Mouse (Mus musculus): Measurements from ENCODE around the gene Zer1. TPM values are rescaled to one million over a fixed set of nuclear protein-coding genes. Genes with fewer than 3 reads are reported as not detected.
A peak's percentile ranks its signal among the peaks of the same experiment; 100 is the strongest.
"Not testable (repeated sequence)": the region's sequence is repeated elsewhere in the genome, so short reads cannot be mapped to it uniquely, and the experiment has no call there.

Zer1 gene
- total RNA-seq, 4 experiments from 2014 or later = 141 to 144 (median 142) TPM

DNA sequence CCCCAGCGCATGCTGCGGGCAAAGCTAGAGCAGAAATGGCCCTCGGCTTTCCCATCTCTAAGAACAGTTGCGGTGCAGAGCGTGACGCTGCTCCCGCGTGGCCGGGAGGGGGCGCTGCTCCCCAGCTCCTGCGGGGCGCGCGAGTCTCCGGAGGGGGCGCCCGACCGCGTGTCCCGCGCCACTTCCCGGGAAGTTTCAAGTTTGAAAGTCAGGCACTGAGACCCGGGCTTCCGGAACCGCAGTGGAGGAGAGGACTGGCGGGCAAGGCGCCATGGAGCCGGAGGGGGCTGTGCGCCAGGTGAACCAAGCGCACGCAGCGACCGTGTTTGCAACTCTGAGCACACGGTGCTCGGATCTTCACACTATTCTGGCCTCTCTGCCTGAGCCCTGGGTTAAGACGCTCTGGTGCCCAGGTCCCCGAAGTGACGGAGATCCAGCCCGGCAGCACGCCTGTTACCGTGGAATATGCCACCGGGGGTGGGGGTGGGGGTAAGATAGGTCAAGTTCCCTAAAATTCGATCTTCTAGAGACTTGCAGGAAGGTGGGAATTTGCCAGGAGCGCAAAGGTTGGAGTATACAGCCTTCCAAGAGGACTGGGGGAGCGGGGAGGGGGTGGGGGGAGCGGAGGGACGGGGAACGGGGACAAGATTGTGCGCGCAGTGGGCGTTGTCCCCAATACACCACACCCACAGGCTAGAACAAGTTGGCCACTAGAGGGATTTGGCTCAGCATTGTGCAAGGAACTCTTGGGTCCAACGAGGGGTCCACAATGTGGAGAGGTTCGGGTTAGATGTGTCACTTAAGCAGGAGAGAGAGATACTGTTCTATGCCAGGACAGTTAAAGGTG lies 46.7 kb downstream of the Zer1 start, which contains the start of gene Pkn3:
Gene Pkn3 (plus strand): TSS at position 183 of the 847 bp plus-strand sequence.
- peak in 1 of 2 experiments; percentile 68 for DNase-seq (ENCODE audit: low spot score in 2 of 2)

GRCm38 (mm10) chr2:30076959-30077358 lies 47.4 kb downstream of the Zer1 start:
- DNase-seq (ENCODE audit: low spot score in 2 of 2) = no peak

DNA sequence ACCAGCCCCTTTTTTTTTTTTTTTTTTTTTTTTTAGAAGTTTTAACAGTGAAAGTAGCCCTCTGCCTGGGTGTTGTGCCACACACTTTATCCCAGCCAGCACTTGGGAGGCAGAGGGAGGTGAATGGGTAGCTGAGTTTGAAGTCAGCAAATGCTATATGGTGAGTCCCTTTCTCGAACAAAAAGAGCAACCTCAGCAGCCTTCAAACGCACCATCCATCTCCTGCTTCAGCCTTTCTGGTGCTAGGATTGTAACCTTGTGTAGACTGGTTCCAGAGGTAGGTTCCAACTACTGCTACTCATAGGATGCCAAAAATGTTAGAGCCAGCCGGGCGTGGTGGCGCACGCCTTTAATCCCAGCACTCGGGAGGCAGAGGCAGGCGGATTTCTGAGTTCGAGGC lies 47.9 kb downstream of the Zer1 start:
- DNase-seq (ENCODE audit: low spot score in 2 of 2) = no peak

DNA sequence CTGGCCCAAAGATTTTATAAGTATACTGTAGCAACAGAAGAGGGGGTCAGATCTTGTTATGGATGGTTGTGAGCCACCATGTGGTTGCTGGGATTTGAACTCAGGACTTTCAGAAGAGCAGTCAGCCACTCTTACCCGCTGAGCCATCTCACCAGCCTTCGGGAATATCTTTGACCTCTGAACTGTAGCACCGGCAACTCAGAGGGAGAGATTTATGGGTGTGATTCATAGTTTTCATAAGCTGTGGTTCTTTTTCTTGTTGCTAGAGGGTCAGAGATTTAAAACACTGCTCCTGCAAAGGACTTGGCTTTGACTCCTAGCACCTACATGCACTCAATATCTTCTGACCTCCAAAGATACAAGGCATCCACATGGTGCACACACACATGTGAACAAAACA lies 48.8 kb downstream of the Zer1 start:
- no peak for DNase-seq (ENCODE audit: low spot score in 2 of 2)

- no peak for DNase-seq (ENCODE audit: low spot score in 2 of 2)
Measured at GRCm38 (mm10) chr2:30073285-30073684, 51.1 kb downstream of the Zer1 start.

GRCm38 (mm10) chr2:30072875-30073274 lies 51.5 kb downstream of the Zer1 start:
- DNase-seq (ENCODE audit: low spot score in 2 of 2) = no peak

DNA sequence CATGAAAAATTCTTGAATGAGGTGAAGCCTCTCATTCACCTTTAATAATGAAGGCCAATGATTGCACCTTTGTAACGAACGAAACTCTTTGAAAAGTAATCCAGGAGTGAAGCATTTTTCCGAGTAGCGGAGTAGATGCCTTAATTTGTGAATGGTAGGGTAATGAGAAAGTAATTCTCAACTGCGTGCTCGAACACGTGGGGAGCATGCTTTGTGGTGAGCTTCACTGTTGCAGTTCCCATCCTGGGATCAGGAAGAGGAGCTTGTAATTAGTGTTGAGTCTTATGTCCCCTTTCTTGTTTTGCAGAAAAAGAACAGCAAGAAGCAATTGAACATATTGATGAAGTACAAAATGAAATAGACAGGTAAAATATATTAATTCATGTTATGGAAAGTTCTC lies 56.4 kb downstream of the Zer1 start:
- DNase-seq (ENCODE audit: low spot score in 2 of 2) = no peak

- no peak for DNase-seq (ENCODE audit: low spot score in 2 of 2)
Measured at GRCm38 (mm10) chr2:30067031-30067888, 57.1 kb downstream of the Zer1 start.

DNA sequence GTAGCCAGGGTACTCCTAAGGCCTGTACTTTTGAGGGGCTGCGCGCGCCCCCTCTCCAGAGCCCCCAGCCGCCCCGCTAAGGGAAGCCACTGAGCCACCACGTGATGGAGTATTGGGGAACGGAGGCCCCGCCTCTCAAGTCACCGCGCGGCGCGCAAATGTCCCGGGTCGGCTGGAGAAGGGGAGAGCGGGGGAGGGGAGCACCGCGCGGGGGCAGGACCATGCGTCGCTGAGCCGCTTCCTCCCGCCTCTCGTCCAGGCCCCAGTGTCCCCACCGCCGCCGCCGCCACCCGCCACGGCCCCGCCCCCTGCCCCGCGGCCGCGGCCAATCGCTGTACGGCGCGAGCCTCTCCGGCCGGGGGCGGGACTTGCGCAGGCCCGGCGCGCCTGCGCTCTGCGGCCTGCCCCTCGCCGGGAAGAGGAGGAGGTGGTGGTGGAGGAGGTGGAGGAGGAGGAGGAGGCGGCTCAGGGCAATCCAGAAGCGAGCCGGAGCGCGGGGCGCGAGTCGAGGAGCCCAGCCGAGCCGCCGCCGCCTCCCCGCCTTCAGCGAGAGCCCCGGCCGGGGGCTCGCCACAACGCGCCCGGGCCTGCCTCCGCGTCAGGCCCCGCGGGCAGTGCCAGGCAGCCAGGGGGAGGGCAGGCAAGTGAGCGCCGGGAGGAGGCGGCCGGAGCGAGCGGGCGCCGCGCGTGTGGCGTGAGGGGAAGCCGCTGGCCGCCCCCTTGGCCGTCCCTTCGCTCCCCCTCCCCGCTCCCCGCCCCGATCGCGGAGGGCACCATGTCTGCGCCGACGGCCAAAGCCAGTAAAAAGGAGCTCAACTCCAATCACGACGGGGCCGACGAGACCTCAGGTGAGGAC lies 58.1 kb downstream of the Zer1 start:
- peak; percentile 72 to 94 for DNase-seq (ENCODE audit: low spot score in 2 of 2)

- DNase-seq (ENCODE audit: low spot score in 2 of 2) = no peak
Measured at GRCm38 (mm10) chr2:30064298-30064697, 60.1 kb downstream of the Zer1 start.

DNA sequence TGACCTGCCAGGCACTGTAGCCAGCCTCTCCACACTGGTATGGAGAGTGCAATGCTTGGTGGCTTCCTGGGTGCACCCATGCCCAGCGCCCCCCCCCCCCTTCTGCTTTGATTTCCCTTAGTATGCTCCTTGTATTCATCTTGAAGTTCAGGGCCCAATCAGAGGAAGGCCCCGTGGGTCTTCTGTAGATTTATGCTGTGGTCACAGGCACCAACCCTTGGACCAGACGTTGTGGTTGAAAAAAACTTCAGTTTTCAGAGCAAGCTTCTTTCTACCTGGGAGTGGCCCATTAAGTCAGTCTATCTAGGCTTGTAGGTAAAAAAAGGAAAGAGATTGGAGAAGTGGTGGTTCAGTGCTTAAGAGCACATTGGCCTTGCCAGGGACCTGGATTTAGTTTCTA lies 60.6 kb downstream of the Zer1 start:
- DNase-seq (ENCODE audit: low spot score in 2 of 2) = no peak

- no peak for DNase-seq (ENCODE audit: low spot score in 2 of 2)
Measured at GRCm38 (mm10) chr2:30063235-30063634, 61.1 kb downstream of the Zer1 start.

GRCm38 (mm10) chr2:30062249-30063093 lies 61.9 kb downstream of the Zer1 start:
- peak in 1 of 2 experiments; percentile 26 for DNase-seq (ENCODE audit: low spot score in 2 of 2)

- DNase-seq (ENCODE audit: low spot score in 2 of 2) = no peak
Measured at GRCm38 (mm10) chr2:30061215-30062166, 62.9 kb downstream of the Zer1 start.

DNA sequence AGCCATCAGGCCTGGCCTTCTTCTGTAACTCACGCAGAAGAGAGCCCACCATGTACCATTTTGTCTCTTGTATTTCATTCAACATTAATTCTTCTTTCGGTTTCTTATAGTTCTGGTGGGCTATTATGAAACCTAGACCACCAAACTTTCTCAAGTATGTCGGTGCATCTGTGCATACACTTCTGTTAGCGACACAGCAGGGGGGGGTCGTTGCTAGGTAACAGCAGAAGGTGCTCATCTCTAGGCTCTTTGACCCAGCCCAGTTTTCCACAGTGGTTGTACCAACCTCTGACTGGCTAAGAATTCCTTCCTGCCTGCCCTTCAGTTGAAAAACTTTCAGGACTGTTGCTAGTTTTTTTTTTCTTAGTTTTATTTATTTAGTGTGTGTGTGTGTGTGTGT lies 66.0 kb downstream of the Zer1 start:
- DNase-seq (ENCODE audit: low spot score in 2 of 2) = no peak

DNA sequence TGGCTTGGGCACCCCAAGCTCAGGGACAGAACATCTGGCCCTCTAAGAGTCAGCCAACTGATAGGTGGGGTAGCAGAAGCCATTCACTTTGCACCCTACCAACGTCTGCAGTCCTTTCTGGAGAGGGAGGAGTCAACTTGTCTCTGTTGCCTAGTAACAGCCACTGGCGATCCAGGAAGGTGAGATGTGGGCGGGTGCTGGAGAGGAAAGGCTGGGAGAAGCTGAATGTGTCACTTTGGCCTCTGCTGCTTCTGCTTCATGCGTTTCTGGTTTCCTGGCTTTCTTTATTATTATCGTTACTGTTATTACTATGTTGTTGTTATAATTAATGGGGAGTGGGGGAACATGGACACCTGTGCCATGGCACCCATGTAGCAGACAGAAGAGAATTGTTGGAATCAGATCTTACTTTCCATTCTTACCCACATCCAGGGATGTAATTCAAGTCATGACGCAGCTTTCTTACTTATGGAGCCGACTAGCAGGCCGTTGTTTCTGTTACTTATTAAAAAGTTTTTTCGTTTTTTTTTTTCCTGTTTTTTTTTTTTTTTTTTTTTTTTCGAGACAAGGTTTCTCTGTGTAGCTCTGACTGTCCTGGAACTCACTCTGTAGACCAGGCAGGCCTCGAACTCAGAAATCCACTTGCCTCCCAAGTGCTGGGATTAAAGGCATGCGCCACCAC lies 67.0 kb downstream of the Zer1 start, which contains the start of gene Set:
Gene Set (plus strand): TSS at position 156 of the 682 bp plus-strand sequence.
- DNase-seq (ENCODE audit: low spot score in 2 of 2) = no peak

GRCm38 (mm10) chr2:30056736-30057135 lies 67.6 kb downstream of the Zer1 start:
- DNase-seq (ENCODE audit: low spot score in 2 of 2) = no peak

- DNase-seq (ENCODE audit: low spot score in 2 of 2) = not testable (repeated sequence)
Measured at GRCm38 (mm10) chr2:30055310-30055709, 69.1 kb downstream of the Zer1 start.

Measured in left cerebral cortex, adult 8-10 months (tissue).